Mouse (Mus musculus) ES-Bruce4 (cell line): ENCODE measurements around the gene Nsun2. TPM values are rescaled to one million over a fixed set of nuclear protein-coding genes. Genes with fewer than 3 reads are reported as not detected.

Source experiments
- H3K27ac ChIP-seq: 2 replicates; pipeline ENCODE4 v1.5.1; 2012; ENCODE audit warnings: low read length, inconsistent platforms; ENCODE audit not compliant: insufficient read depth
- H3K27me3 ChIP-seq: 2 replicates; pipeline ENCODE4 v1.6.1; 2012; ENCODE audit warnings: mild to moderate bottlenecking, low read length, inconsistent platforms; ENCODE audit not compliant: control insufficient read depth, poor library complexity, insufficient read depth, severe bottlenecking
- H3K36me3 ChIP-seq: 2 replicates; pipeline ENCODE4 v1.6.1; 2012; ENCODE audit warnings: inconsistent platforms, mild to moderate bottlenecking, low read length, moderate library complexity; ENCODE audit not compliant: control insufficient read depth, poor library complexity, insufficient read depth, severe bottlenecking
- H3K4me1 ChIP-seq: one replicate; pipeline ENCODE4 v1.8.1; 2011; ENCODE audit warnings: low read length; ENCODE audit not compliant: control insufficient read depth, insufficient read depth
- H3K4me3 ChIP-seq: 2 replicates; pipeline ENCODE4 v1.5.1; 2011; ENCODE audit warnings: low read depth, mild to moderate bottlenecking, low read length
- H3K9ac ChIP-seq: 2 replicates; pipeline ENCODE4 v1.6.1; 2012; ENCODE audit warnings: low read depth, mild to moderate bottlenecking, inconsistent platforms; ENCODE audit not compliant: poor library complexity, severe bottlenecking
- H3K9me3 ChIP-seq: replicated peaks from 2 replicates; pipeline ENCODE4 v1.6.1; 2012; ENCODE audit warnings: mild to moderate bottlenecking, low read length, inconsistent platforms; ENCODE audit not compliant: control insufficient read depth, poor library complexity, insufficient read depth, severe bottlenecking
- CTCF ChIP-seq: IDR thresholded peaks from one replicate; pipeline ENCODE4 v1.8.1; 2011; ENCODE audit warnings: low read depth, low read length
- EP300 ChIP-seq: IDR thresholded peaks from 2 replicates; pipeline ENCODE4 v1.6.1; 2011; ENCODE audit warnings: low read depth, low read length; ENCODE audit not compliant: insufficient read depth
- POLR2A ChIP-seq: IDR thresholded peaks from one replicate; pipeline ENCODE4 v1.8.1; 2011; ENCODE audit warnings: low read length; ENCODE audit not compliant: insufficient read depth
- polyA plus RNA-seq: library from polyadenylated mRNA; stranded (reverse); fragments of >200 nt; gene quantifications from 2 replicates; pipeline ENCODE4 v1.2.4, GENCODE M21; 2011; ENCODE audit warnings: low read depth; ENCODE audit not compliant: missing spikeins, insufficient read depth, insufficient read length

Nsun2 gene
- polyA plus RNA-seq, 1 experiment, result 197 TPM

GRCm38 (mm10) chr13:69601321-69601720, 67.8 kb downstream of the Nsun2 start:
- Histone ChIP-seq H3K27me3 (no peaks in the 10 kb centered on the region), H3K36me3 (no peaks in the 10 kb centered on the region), H3K4me3 (no peak overlapping the region), H3K9me3 (no peaks in the 10 kb centered on the region), H3K9ac (no peak overlapping the region), H3K27ac (no peak overlapping the region), H3K4me1 (no peaks in the 10 kb centered on the region)
- no peak for TF ChIP-seq EP300
- TF ChIP-seq CTCF, result no peak
- no peak for TF ChIP-seq POLR2A

GRCm38 (mm10) chr13:69604670-69605069, 71.1 kb downstream of the Nsun2 start:
- H3K9me3 ChIP-seq, result no peaks in the 10 kb centered on the region
- no peak overlapping the region for H3K27ac ChIP-seq
- no peaks in the 10 kb centered on the region for H3K4me1 ChIP-seq
- no peaks in the 10 kb centered on the region for H3K27me3 ChIP-seq
- H3K4me3 ChIP-seq, result no peak overlapping the region
- TF ChIP-seq CTCF (no peak), POLR2A (no peak)
- H3K36me3 ChIP-seq, result no peaks in the 10 kb centered on the region
- H3K9ac ChIP-seq, result no peak overlapping the region

- Histone ChIP-seq H3K27ac (no peak overlapping the region), H3K27me3 (no peaks in the 10 kb centered on the region)
Measured at GRCm38 (mm10) chr13:69608734-69609133, 75.2 kb downstream of the Nsun2 start.

GRCm38 (mm10) chr13:69610751-69611397, 77.3 kb downstream of the Nsun2 start:
- Histone ChIP-seq H3K36me3 (peaks cover 25% of the 10 kb centered on the region), H3K4me3 (peak overlapping the region; percentile 90), H3K27me3 (no peaks in the 10 kb centered on the region), H3K9ac (peak overlapping the region; percentile 42), H3K27ac (no peak overlapping the region), H3K4me1 (peaks cover 2% of the 10 kb centered on the region), H3K9me3 (no peaks in the 10 kb centered on the region)
- no peak for TF ChIP-seq POLR2A
- TF ChIP-seq CTCF, result no peak
- no peak for TF ChIP-seq EP300

More at GRCm38 (mm10) chr13:69608734-69609133, 75.2 kb downstream of the Nsun2 start:
- TF ChIP-seq POLR2A (no peak), EP300 (no peak), CTCF (no peak)
- Histone ChIP-seq H3K9ac (no peak overlapping the region), H3K4me3 (no peak overlapping the region), H3K4me1 (peaks cover 2% of the 10 kb centered on the region), H3K9me3 (no peaks in the 10 kb centered on the region), H3K36me3 (peaks cover 4% of the 10 kb centered on the region)

GRCm38 (mm10) chr13:69611398-69612174, 78.0 kb downstream of the Nsun2 start, which contains the start of gene Srd5a1:
Srd5a1 (minus strand) TSS chr13:69611442.
- peaks cover 2% of the 10 kb centered on the region for H3K4me1 ChIP-seq
- H3K27me3 ChIP-seq, result no peaks in the 10 kb centered on the region
- H3K36me3 ChIP-seq, result peaks cover 30% of the 10 kb centered on the region
- peak within 1 kb of the TSS; percentile 90 for H3K4me3 ChIP-seq
- TF ChIP-seq POLR2A, result no peak
- no peak for TF ChIP-seq CTCF
- TF ChIP-seq EP300, result 0 out of 2 replicates have a peak, but pooled peaks have one; percentile 7
- peak within 1 kb of the TSS; percentile 87 for H3K9ac ChIP-seq
- H3K27ac ChIP-seq, result no peak within 1 kb of the TSS
- no peaks in the 10 kb centered on the region for H3K9me3 ChIP-seq

- H3K4me1 ChIP-seq, result peaks cover 2% of the 10 kb centered on the region
- peaks cover 36% of the 10 kb centered on the region for H3K36me3 ChIP-seq
- H3K27me3 ChIP-seq, result no peaks in the 10 kb centered on the region
- H3K27ac ChIP-seq, result no peak overlapping the region
- peak overlapping the region; percentile 87 for H3K9ac ChIP-seq
- peak overlapping the region; percentile 88 for H3K4me3 ChIP-seq
- TF ChIP-seq CTCF (no peak), POLR2A (no peak), EP300 (no peak)
- no peaks in the 10 kb centered on the region for H3K9me3 ChIP-seq
Measured at GRCm38 (mm10) chr13:69612175-69612544, 78.6 kb downstream of the Nsun2 start.
